Mouse (Mus musculus): ENCODE data around the gene Slc35e3.

- TF ChIP-seq EP300 (IDR thresholded peaks at IDR 0.05; ENCODE audit: low read depth) (no peak), CTCF (IDR thresholded peaks at IDR 0.05; ENCODE audit: low read depth) (no peak)
These were observed 31.5 kb upstream of the Slc35e3 start for GRCm38 (mm10) chr10:117777501-117778327.
